Mouse (Mus musculus): ENCODE results near the gene Ifitm2. TPM values are rescaled to one million over a fixed set of nuclear protein-coding genes. Genes with fewer than 3 reads are reported as not detected.

The Ifitm2 gene
- 663 TPM for polyA plus RNA-seq (2014; fragmentation: Illumina TruSeq; extraction: RNeasy Lipid Tissue Mini Kit (QIAGEN cat#74804); ENCODE audit: insufficient read depth, low read depth, low replicate concordance)

DNA sequence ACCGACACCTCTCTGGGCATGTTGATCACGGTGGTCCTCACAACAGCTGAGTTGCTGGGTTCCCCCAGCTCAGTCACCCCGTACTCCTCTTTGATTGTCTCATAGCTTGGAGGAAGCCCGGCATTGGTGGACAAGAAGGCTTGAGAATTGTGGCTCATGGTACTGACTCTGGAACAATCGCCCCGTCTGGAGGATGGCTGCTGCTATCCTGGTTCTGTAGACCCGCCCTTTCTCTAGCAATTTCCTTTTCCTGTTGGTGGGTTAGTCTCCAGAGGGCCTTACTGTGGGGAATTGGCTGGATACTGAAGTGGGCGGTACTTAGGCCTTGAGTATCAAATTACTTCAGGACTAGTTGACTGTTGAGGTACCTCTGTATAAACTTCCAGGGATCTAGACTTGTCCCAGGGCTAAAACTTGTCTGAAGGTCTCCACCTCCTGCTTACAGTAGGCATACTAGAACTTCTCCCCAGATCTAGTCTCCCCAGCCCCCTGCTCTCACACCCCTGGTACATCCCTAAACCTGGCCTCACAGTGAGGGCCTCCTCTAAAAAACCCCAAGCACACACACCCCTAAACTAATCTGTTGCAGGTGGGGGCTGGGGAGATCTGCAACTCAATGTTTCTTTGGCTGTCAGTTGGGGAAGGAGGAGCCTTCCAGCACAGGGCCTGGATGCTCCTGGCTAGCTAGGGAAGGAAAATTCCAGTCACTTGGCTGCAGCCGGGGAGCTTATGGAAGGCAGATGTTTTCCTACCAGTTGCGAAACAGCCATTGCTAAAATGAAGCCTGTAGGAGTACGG, at the start of gene Ifitm2, which contains the start of gene Gm45717:
Gene Ifitm2 (minus strand): TSS at position 230 of the 798 bp plus-strand sequence.
Gene Gm45717 (minus strand): TSS at position 180 of the 798 bp plus-strand sequence.

DNA sequence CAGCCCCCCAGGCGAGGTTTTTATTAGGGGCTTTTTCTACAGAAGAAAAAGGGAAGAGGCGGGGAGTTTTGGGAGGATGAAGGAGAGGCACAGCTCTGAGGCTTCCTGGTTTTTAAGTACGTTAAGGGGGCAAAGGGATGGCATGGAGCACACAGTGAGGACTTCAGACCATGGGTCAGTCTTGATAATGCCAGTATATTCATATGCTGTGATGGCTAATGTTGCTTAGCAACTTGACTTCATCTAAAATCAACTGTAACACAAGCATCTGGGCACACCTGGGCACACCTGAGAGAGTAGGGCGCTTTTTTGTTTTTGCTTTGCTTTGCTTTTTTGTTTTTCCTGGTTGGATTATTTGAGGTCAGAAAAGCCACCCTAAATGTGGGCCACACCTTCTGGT, 11.1 kb upstream of the Ifitm2 start, which contains the start of gene Ifitm1:
Gene Ifitm1 (plus strand): TSS at position 301 of the 400 bp plus-strand sequence.

DNA sequence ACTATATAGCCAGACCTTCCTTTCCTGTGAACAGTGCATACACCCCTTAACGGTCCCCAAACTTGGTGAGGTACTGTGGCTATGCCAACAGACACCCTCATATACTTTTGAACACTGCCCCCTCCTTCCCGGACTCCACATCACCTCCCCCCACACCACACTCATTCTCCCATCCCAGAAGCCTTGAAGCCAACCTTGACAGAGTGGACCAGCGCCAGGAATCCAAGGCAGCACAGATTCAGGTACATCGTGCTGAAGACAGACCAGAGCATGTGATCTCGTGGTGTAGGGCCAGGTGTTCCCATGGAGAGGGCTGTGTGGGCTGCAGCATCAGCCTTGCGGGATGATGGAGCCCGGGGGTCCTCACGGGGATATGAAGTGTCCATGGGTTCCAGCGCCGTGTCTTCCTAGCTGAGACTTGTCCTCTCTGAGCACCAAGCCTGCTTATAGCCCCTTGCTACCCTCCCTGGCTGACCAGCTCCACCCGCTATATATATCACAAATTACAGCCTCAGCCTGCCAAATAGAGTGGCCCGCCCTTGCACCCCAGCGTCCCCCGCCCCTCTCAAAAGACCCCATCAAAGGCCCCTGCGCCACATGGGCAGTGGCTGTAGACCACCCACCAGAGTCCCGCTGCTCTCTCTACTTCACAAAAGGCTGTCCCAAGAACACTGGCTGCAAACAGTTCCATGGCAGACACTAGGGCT, 5.8 kb downstream of the Ifitm2 start, which contains the start of gene Ifitm5:
Gene Ifitm5 (minus strand): TSS at position 468 of the 707 bp plus-strand sequence.

DNA sequence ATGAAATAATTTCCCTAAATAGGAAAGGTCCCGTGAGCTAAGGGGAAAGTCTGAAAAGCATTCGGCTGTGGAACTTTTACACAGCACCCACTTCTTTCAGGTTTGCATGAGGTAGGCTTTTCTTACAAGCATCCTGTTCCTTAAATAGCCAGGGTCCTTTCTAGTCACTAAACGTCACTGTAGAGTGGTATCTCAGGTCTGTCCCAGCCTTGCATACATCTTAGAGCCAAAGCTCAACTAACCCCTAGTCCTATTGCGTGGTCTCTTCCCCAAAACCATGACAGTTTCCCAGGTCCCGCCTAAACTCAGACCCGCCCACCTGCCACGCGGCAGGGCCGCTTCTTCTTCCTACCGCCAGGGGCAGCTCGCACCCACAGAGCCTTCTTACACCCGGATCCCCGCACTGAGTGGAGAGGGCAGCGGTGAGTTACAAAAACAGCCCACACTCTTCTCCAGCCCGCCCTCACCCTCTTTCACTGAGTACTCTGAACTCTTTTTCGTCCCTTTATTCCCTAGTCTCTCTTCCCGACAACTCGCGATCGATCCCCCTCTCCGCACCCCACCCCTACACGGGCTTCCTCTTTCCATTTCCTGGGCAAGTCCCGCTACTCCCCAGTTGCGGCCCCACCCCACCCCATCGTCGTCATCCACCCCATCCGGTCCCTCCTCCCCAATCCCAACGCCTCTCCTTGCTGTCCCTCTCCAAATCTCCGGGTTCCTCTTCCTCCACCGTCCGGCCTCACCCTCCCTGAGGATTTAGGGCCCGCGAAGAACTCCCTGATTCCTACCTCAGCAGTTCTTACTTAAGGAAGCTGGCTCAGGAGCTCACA, 14.3 kb downstream of the Ifitm2 start, which contains the start of gene Pgghg:
Gene Pgghg (plus strand): TSS at position 170 of the 830 bp plus-strand sequence.

DNA sequence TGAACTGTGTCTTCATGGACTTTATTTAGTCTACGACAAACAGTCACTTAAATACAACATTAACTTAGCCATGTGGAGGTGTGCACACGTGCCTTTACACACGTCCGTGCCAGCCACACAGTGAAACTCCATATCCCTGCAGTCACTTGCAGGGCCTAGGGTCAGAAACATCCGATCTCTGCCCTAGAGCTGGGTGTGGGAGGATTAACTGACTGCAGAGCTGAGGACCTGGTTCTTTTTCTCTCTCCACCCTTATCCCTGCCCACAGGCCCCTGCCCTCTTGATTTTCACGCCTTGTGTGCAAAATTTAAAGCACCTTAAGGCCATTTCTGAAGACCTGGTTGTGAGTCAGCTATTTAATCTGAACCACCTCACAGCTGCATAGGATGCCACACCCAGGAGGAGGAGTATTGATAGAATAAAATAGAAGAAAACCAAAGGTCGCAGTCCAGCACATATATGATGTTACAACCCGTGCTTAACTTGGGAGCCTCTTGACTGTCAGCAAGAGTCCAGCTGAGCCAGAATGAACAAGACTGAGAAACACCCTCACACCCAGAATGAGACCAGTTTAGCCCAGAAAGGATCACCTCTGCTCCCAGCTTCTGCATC, 35.3 kb downstream of the Ifitm2 start, which contains the start of gene Nlrp6:
Gene Nlrp6 (plus strand): TSS at position 485 of the 612 bp plus-strand sequence.

Other genes starting within 250 kb of the Ifitm2 start
- gene Cyp2e1, start 192.2 kb downstream of the Ifitm2 start, polyA plus RNA-seq (2014; fragmentation: Illumina TruSeq; extraction: RNeasy Lipid Tissue Mini Kit (QIAGEN cat#74804); ENCODE audit: insufficient read depth, low read depth, low replicate concordance), result 65.6 TPM
- gene Syce1, start 168.1 kb downstream of the Ifitm2 start, polyA plus RNA-seq (2014; fragmentation: Illumina TruSeq; extraction: RNeasy Lipid Tissue Mini Kit (QIAGEN cat#74804); ENCODE audit: insufficient read depth, low read depth, low replicate concordance), result not detected
- gene Zfp941, start 133.8 kb downstream of the Ifitm2 start, polyA plus RNA-seq (2014; fragmentation: Illumina TruSeq; extraction: RNeasy Lipid Tissue Mini Kit (QIAGEN cat#74804); ENCODE audit: insufficient read depth, low read depth, low replicate concordance), result 0.07 TPM
- 18.9 TPM for gene Urah, start 121.0 kb downstream of the Ifitm2 start, polyA plus RNA-seq (2014; fragmentation: Illumina TruSeq; extraction: RNeasy Lipid Tissue Mini Kit (QIAGEN cat#74804); ENCODE audit: insufficient read depth, low read depth, low replicate concordance)
- 83.0 TPM for gene Scgb1c1, start 110.4 kb downstream of the Ifitm2 start, polyA plus RNA-seq (2014; fragmentation: Illumina TruSeq; extraction: RNeasy Lipid Tissue Mini Kit (QIAGEN cat#74804); ENCODE audit: insufficient read depth, low read depth, low replicate concordance)
- gene Odf3, start 108.2 kb downstream of the Ifitm2 start, polyA plus RNA-seq (2014; fragmentation: Illumina TruSeq; extraction: RNeasy Lipid Tissue Mini Kit (QIAGEN cat#74804); ENCODE audit: insufficient read depth, low read depth, low replicate concordance), result not detected
- not detected for gene Gm45785, start 99.7 kb downstream of the Ifitm2 start, polyA plus RNA-seq (2014; fragmentation: Illumina TruSeq; extraction: RNeasy Lipid Tissue Mini Kit (QIAGEN cat#74804); ENCODE audit: insufficient read depth, low read depth, low replicate concordance)
- 54.0 TPM for gene Ric8a, start 99.0 kb downstream of the Ifitm2 start, polyA plus RNA-seq (2014; fragmentation: Illumina TruSeq; extraction: RNeasy Lipid Tissue Mini Kit (QIAGEN cat#74804); ENCODE audit: insufficient read depth, low read depth, low replicate concordance)
- 29.7 TPM for gene Bet1l, start 98.4 kb downstream of the Ifitm2 start, polyA plus RNA-seq (2014; fragmentation: Illumina TruSeq; extraction: RNeasy Lipid Tissue Mini Kit (QIAGEN cat#74804); ENCODE audit: insufficient read depth, low read depth, low replicate concordance)
- 114 TPM for gene Psmd13, start 74.0 kb downstream of the Ifitm2 start, polyA plus RNA-seq (2014; fragmentation: Illumina TruSeq; extraction: RNeasy Lipid Tissue Mini Kit (QIAGEN cat#74804); ENCODE audit: insufficient read depth, low read depth, low replicate concordance)
- 15.3 TPM for gene Sirt3, start 73.7 kb downstream of the Ifitm2 start, polyA plus RNA-seq (2014; fragmentation: Illumina TruSeq; extraction: RNeasy Lipid Tissue Mini Kit (QIAGEN cat#74804); ENCODE audit: insufficient read depth, low read depth, low replicate concordance)
- gene Cox8b, start 55.5 kb downstream of the Ifitm2 start, polyA plus RNA-seq (2014; fragmentation: Illumina TruSeq; extraction: RNeasy Lipid Tissue Mini Kit (QIAGEN cat#74804); ENCODE audit: insufficient read depth, low read depth, low replicate concordance), result 141 TPM
- not detected for gene Nlrp6, start 35.1 kb downstream of the Ifitm2 start, polyA plus RNA-seq (2014; fragmentation: Illumina TruSeq; extraction: RNeasy Lipid Tissue Mini Kit (QIAGEN cat#74804); ENCODE audit: insufficient read depth, low read depth, low replicate concordance)
- gene Pgghg, start 14.6 kb downstream of the Ifitm2 start, polyA plus RNA-seq (2014; fragmentation: Illumina TruSeq; extraction: RNeasy Lipid Tissue Mini Kit (QIAGEN cat#74804); ENCODE audit: insufficient read depth, low read depth, low replicate concordance), result 13.7 TPM
- 1.2 TPM for gene Ifitm5, start 5.7 kb downstream of the Ifitm2 start, polyA plus RNA-seq (2014; fragmentation: Illumina TruSeq; extraction: RNeasy Lipid Tissue Mini Kit (QIAGEN cat#74804); ENCODE audit: insufficient read depth, low read depth, low replicate concordance)
- not detected for gene Gm45717, start 50 bp downstream of the Ifitm2 start, polyA plus RNA-seq (2014; fragmentation: Illumina TruSeq; extraction: RNeasy Lipid Tissue Mini Kit (QIAGEN cat#74804); ENCODE audit: insufficient read depth, low read depth, low replicate concordance)
- gene Ifitm1, start 11.2 kb upstream of the Ifitm2 start, polyA plus RNA-seq (2014; fragmentation: Illumina TruSeq; extraction: RNeasy Lipid Tissue Mini Kit (QIAGEN cat#74804); ENCODE audit: insufficient read depth, low read depth, low replicate concordance), result 139 TPM
- 811 TPM for gene Ifitm3, start 54.8 kb upstream of the Ifitm2 start, polyA plus RNA-seq (2014; fragmentation: Illumina TruSeq; extraction: RNeasy Lipid Tissue Mini Kit (QIAGEN cat#74804); ENCODE audit: insufficient read depth, low read depth, low replicate concordance)
- 21.7 TPM for gene Ifitm6, start 61.9 kb upstream of the Ifitm2 start, polyA plus RNA-seq (2014; fragmentation: Illumina TruSeq; extraction: RNeasy Lipid Tissue Mini Kit (QIAGEN cat#74804); ENCODE audit: insufficient read depth, low read depth, low replicate concordance)
- gene Gm17387, start 73.1 kb upstream of the Ifitm2 start, polyA plus RNA-seq (2014; fragmentation: Illumina TruSeq; extraction: RNeasy Lipid Tissue Mini Kit (QIAGEN cat#74804); ENCODE audit: insufficient read depth, low read depth, low replicate concordance), result not detected
- gene B4galnt4, start 105.1 kb upstream of the Ifitm2 start, polyA plus RNA-seq (2014; fragmentation: Illumina TruSeq; extraction: RNeasy Lipid Tissue Mini Kit (QIAGEN cat#74804); ENCODE audit: insufficient read depth, low read depth, low replicate concordance), result not detected
- gene Pkp3, start 122.2 kb upstream of the Ifitm2 start, polyA plus RNA-seq (2014; fragmentation: Illumina TruSeq; extraction: RNeasy Lipid Tissue Mini Kit (QIAGEN cat#74804); ENCODE audit: insufficient read depth, low read depth, low replicate concordance), result 12.5 TPM
- gene Sigirr, start 144.6 kb upstream of the Ifitm2 start, polyA plus RNA-seq (2014; fragmentation: Illumina TruSeq; extraction: RNeasy Lipid Tissue Mini Kit (QIAGEN cat#74804); ENCODE audit: insufficient read depth, low read depth, low replicate concordance), result 23.1 TPM
- gene Ano9, start 161.8 kb upstream of the Ifitm2 start, polyA plus RNA-seq (2014; fragmentation: Illumina TruSeq; extraction: RNeasy Lipid Tissue Mini Kit (QIAGEN cat#74804); ENCODE audit: insufficient read depth, low read depth, low replicate concordance), result 1.0 TPM
- gene Ptdss2, start 166.4 kb upstream of the Ifitm2 start, polyA plus RNA-seq (2014; fragmentation: Illumina TruSeq; extraction: RNeasy Lipid Tissue Mini Kit (QIAGEN cat#74804); ENCODE audit: insufficient read depth, low read depth, low replicate concordance), result 14.6 TPM
- 139 TPM for gene Rnh1, start 216.9 kb upstream of the Ifitm2 start, polyA plus RNA-seq (2014; fragmentation: Illumina TruSeq; extraction: RNeasy Lipid Tissue Mini Kit (QIAGEN cat#74804); ENCODE audit: insufficient read depth, low read depth, low replicate concordance)
- 93.0 TPM for gene Hras, start 238.0 kb upstream of the Ifitm2 start, polyA plus RNA-seq (2014; fragmentation: Illumina TruSeq; extraction: RNeasy Lipid Tissue Mini Kit (QIAGEN cat#74804); ENCODE audit: insufficient read depth, low read depth, low replicate concordance)
- 7.3 TPM for gene Lrrc56, start 238.2 kb upstream of the Ifitm2 start, polyA plus RNA-seq (2014; fragmentation: Illumina TruSeq; extraction: RNeasy Lipid Tissue Mini Kit (QIAGEN cat#74804); ENCODE audit: insufficient read depth, low read depth, low replicate concordance)

Data from lung, adult 10 weeks (tissue).